Mouse (Mus musculus) neural tube, embryonic 14.5 days (tissue): ENCODE data around the gene Olfr1348. TPM values are rescaled to one million over a fixed set of nuclear protein-coding genes. Genes with fewer than 3 reads are reported as not detected.
"Not testable (repeated sequence)": the region's sequence is repeated elsewhere in the genome, so short reads cannot be mapped to it uniquely, and the experiment has no call there.

Experiments used
- ATAC-seq: fragments of 200-750 bp; cut with Nextera tagmentation; 2 replicates; pipeline ENCODE4 v1.8.0; 2017; ENCODE audit warnings: low read depth, mild to moderate bottlenecking, moderate TSS enrichment, moderate library complexity
- H3K27ac ChIP-seq: fragments of 300-500 bp; sonication (generic); 2 replicates; pipeline ENCODE4 v1.5.1; 2014; ENCODE audit warnings: low read depth, mild to moderate bottlenecking, control low read depth, low read length, moderate library complexity, mixed read lengths
- H3K27me3 ChIP-seq: fragments of 300-500 bp; sonication (generic); 2 replicates; pipeline ENCODE4 v1.6.1; 2014; ENCODE audit warnings: low read length; ENCODE audit not compliant: control insufficient read depth, insufficient read depth
- H3K36me3 ChIP-seq: fragments of 300-500 bp; sonication (generic); 2 replicates; pipeline ENCODE4 v1.6.1; 2014; ENCODE audit warnings: low read length, mixed read lengths; ENCODE audit not compliant: control insufficient read depth, insufficient read depth
- H3K4me1 ChIP-seq: fragments of 300-500 bp; sonication (generic); 2 replicates; pipeline ENCODE4 v1.6.1; 2014; ENCODE audit warnings: low read length; ENCODE audit not compliant: control insufficient read depth, insufficient read depth
- H3K4me2 ChIP-seq: fragments of 300-500 bp; sonication (generic); 2 replicates; pipeline ENCODE4 v1.6.1; 2014; ENCODE audit warnings: mild to moderate bottlenecking, low read depth, low read length, control low read depth
- H3K4me3 ChIP-seq: fragments of 300-500 bp; sonication (generic); 2 replicates; pipeline ENCODE4 v1.5.1; 2014; ENCODE audit warnings: low read depth, low read length, control low read depth, mixed read lengths
- H3K9ac ChIP-seq: fragments of 300-500 bp; sonication (generic); replicated peaks from 2 replicates; pipeline ENCODE4 v1.6.1; 2014; ENCODE audit warnings: low read depth, mild to moderate bottlenecking, control low read depth, low read length, mixed read lengths
- H3K9me3 ChIP-seq: fragments of 300-500 bp; sonication (generic); 2 replicates; pipeline ENCODE4 v1.6.1; 2016; ENCODE audit warnings: low read length; ENCODE audit not compliant: control insufficient read depth
- WGBS: fragments of 180-500 bp; shearing (Covaris S2); extraction: QIAGEN DNeasy Blood & Tissue Kit; methylation state at CpG from one replicate; pipeline ENCODE4 v1.1.7; 2014; 5-methylcytosine and 5-hydroxymethylcytosine counted together
- polyA plus RNA-seq: library from polyadenylated mRNA; unstranded; fragments of >200 nt; fragmentation: Nextera tagmentation; extraction: Ambion mirVana; gene quantifications from 2 replicates; pipeline ENCODE4 v1.2.1, GENCODE M21; 2014

Olfr1348 gene
- not detected in 2 replicates for polyA plus RNA-seq

GRCm38 (mm10) chr7:6508648-6509047 is at the start of gene Olfr1348:
Gene Olfr1348, minus strand, starts transcription at chr7:6508748.
- Histone ChIP-seq H3K4me2 (no peak within 1 kb of the TSS), H3K27me3 (no peaks in the 10 kb centered on the region), H3K27ac (no peak within 1 kb of the TSS), H3K36me3 (no peaks in the 10 kb centered on the region), H3K4me3 (no peak within 1 kb of the TSS), H3K4me1 (no peaks in the 10 kb centered on the region), H3K9ac (no peak within 1 kb of the TSS), H3K9me3 (no peaks in the 10 kb centered on the region)
- 94% methylated on average over 1 of the region's 1 CpGs for WGBS
- ATAC-seq: no peak

- no peak for ATAC-seq
- WGBS: 68% methylated on average over 5 of the region's 5 CpGs
- Histone ChIP-seq H3K9me3 (no peaks in the 10 kb centered on the region; the same call in 1 of the 2 replicates), H3K4me3 (no peak overlapping the region), H3K4me1 (no peaks in the 10 kb centered on the region), H3K36me3 (no peaks in the 10 kb centered on the region), H3K27me3 (no peaks in the 10 kb centered on the region), H3K27ac (no peak overlapping the region), H3K4me2 (no peak overlapping the region), H3K9ac (no peak overlapping the region)
Observed at GRCm38 (mm10) chr7:6526141-6526540, 17.6 kb upstream of the Olfr1348 start.

GRCm38 (mm10) chr7:6525001-6525400 is 16.5 kb upstream of the Olfr1348 start:
- H3K4me2 ChIP-seq: no peak overlapping the region
- no peak for ATAC-seq
- H3K4me3 ChIP-seq: no peak overlapping the region
- H3K9ac ChIP-seq: no peak overlapping the region
- no peaks in the 10 kb centered on the region for H3K4me1 ChIP-seq
- H3K36me3 ChIP-seq: no peaks in the 10 kb centered on the region
- H3K9me3 ChIP-seq: no peaks in the 10 kb centered on the region; the same call in 1 of the 2 replicates
- H3K27ac ChIP-seq: no peak overlapping the region
- H3K27me3 ChIP-seq: no peaks in the 10 kb centered on the region
- WGBS: 64% methylated on average over 3 of the region's 3 CpGs

- Histone ChIP-seq H3K27ac (no peak within 1 kb of the TSS), H3K9ac (no peak within 1 kb of the TSS), H3K27me3 (no peaks in the 10 kb centered on the region), H3K4me3 (no peak within 1 kb of the TSS), H3K9me3 (no peaks in the 10 kb centered on the region), H3K4me2 (no peak within 1 kb of the TSS), H3K36me3 (no peaks in the 10 kb centered on the region), H3K4me1 (no peaks in the 10 kb centered on the region)
- ATAC-seq: no peak
- 84% methylated on average over 5 of the region's 5 CpGs for WGBS
Observed at GRCm38 (mm10) chr7:6522850-6523249, 14.3 kb upstream of the Olfr1348 start, which contains the start of gene Olfr1349. Gene Olfr1349, minus strand, starts transcription at chr7:6522950.

GRCm38 (mm10) chr7:6521666-6522065 is 13.1 kb upstream of the Olfr1348 start:
- Histone ChIP-seq H3K4me1 (no peaks in the 10 kb centered on the region), H3K9ac (no peak overlapping the region), H3K4me3 (no peak overlapping the region), H3K4me2 (no peak overlapping the region), H3K27me3 (no peaks in the 10 kb centered on the region), H3K27ac (no peak overlapping the region), H3K9me3 (peaks cover 1% of the 10 kb centered on the region; the same call in 1 of the 2 replicates), H3K36me3 (no peaks in the 10 kb centered on the region)
- no peak for ATAC-seq
- WGBS: 63% methylated on average over 1 of the region's 1 CpGs

DNA sequence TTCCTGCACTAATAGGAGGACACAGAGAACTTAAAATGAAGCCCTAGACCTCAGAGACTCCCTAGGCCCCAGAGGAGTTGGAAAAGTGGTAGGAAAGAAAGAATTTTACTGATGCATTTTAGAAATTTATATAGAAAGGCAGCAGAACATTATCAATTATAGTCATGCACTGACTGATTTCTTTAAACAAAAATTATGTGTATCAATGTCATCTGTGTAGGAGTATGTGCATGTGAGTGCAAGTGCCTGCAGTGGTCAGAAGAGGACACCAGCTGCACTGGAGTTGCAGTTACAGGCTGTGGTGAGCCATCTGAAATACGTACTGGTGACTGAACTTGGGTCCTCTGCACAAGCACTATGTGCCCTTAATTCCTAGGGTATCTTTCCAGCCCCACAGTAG is 8.9 kb downstream of the Olfr1348 start, which contains the start of gene Olfr1347:
Gene Olfr1347 (minus strand): TSS at position 101 of the 400 bp plus-strand sequence.
- Histone ChIP-seq H3K9ac (no peak within 1 kb of the TSS), H3K4me1 (no peaks in the 10 kb centered on the region), H3K9me3 (no peaks in the 10 kb centered on the region), H3K27ac (no peak within 1 kb of the TSS), H3K4me3 (no peak within 1 kb of the TSS), H3K36me3 (no peaks in the 10 kb centered on the region), H3K4me2 (no peak within 1 kb of the TSS), H3K27me3 (no peaks in the 10 kb centered on the region)
- 41% methylated on average over 1 of the region's 1 CpGs for WGBS
- ATAC-seq: no peak

- Histone ChIP-seq H3K27ac (no peak within 1 kb of the TSS), H3K4me3 (no peak within 1 kb of the TSS), H3K4me1 (no peaks in the 10 kb centered on the region), H3K36me3 (no peaks in the 10 kb centered on the region), H3K4me2 (no peak within 1 kb of the TSS), H3K9me3 (no peaks in the 10 kb centered on the region), H3K27me3 (no peaks in the 10 kb centered on the region), H3K9ac (no peak within 1 kb of the TSS)
- WGBS: 39% methylated on average over 2 of the region's 2 CpGs
- no peak for ATAC-seq
Observed at GRCm38 (mm10) chr7:6486841-6487240, 21.7 kb downstream of the Olfr1348 start, which contains the start of gene Olfr5. Gene Olfr5, minus strand, starts transcription at chr7:6486941.

- not testable (repeated sequence) for H3K9me3 ChIP-seq, ATAC-seq, H3K4me1 ChIP-seq, H3K36me3 ChIP-seq, H3K27ac ChIP-seq, H3K9ac ChIP-seq, H3K27me3 ChIP-seq, H3K4me3 ChIP-seq, H3K4me2 ChIP-seq
- WGBS: 75% methylated on average over 2 of the region's 2 CpGs
Observed at GRCm38 (mm10) chr7:6477633-6478032, 30.9 kb downstream of the Olfr1348 start.

GRCm38 (mm10) chr7:6466951-6467350 is 41.6 kb downstream of the Olfr1348 start, which contains the start of gene Olfr1346:
Gene Olfr1346, plus strand, starts transcription at chr7:6467101.
- Histone ChIP-seq H3K36me3 (no peaks in the 10 kb centered on the region), H3K4me2 (no peak within 1 kb of the TSS), H3K27me3 (no peaks in the 10 kb centered on the region), H3K9me3 (no peaks in the 10 kb centered on the region), H3K9ac (no peak within 1 kb of the TSS), H3K4me1 (no peaks in the 10 kb centered on the region), H3K27ac (no peak within 1 kb of the TSS), H3K4me3 (no peak within 1 kb of the TSS)
- no peak for ATAC-seq
